Mouse (Mus musculus) CD4-positive, CD25-positive, alpha-beta regulatory T cell, adult 9 weeks (primary cell): Measurements from ENCODE around the gene Olfr1489. TPM values are rescaled to one million over a fixed set of nuclear protein-coding genes. Genes with fewer than 3 reads are reported as not detected.

Experiments used
- polyA plus RNA-seq: library from polyadenylated mRNA; unstranded; fragments of 100-300 nt; shearing (Covaris generic); gene quantifications from one replicate; pipeline ENCODE4 v1.2.1, GENCODE M21; 2017

Gene Olfr1489
- polyA plus RNA-seq: not detected

GRCm38 (mm10) chr19:13631321-13631720, at the start of gene Olfr1489:
Gene Olfr1489 (plus strand): TSS chr19:13631621.

GRCm38 (mm10) chr19:13583211-13583610, 48.2 kb upstream of the Olfr1489 start, which contains the start of gene Olfr1484:
Gene Olfr1484 (plus strand): TSS chr19:13583511.

DNA sequence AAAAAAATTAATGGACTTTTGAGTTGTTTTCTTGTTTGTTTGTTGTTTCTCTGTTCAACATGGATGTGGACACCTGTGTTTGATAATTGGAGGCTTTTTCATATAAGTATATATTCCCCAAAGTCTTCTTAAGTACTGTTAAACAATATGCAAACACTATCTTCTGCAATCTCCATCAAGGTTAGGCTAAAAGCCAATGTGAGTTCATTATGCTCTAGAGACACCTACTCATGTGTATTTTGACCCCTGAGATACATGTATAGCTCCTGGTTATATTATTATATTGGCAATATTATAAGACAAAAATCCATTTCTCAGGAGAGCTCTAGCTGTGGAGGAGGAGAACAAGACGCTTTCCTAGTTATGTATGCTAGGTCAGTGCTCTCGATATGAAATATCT, 14.3 kb upstream of the Olfr1489 start, which contains the start of gene Olfr1487:
Gene Olfr1487, plus strand, starts transcription at position 301 of the 400 bp plus-strand sequence.

GRCm38 (mm10) chr19:13650791-13651190, 19.4 kb downstream of the Olfr1489 start, which contains the start of gene Olfr1490:
Gene Olfr1490 (plus strand): TSS chr19:13651091.

Other genes with a start within 250 kb of the Olfr1489 start
- not detected for gene Olfr1469, start 223.8 kb upstream of the Olfr1489 start, polyA plus RNA-seq
- 0.11 TPM for gene Olfr1471, start 188.2 kb upstream of the Olfr1489 start, polyA plus RNA-seq
- gene Olfr1472, start 175.5 kb upstream of the Olfr1489 start, polyA plus RNA-seq: not detected
- gene Olfr1474, start 162.1 kb upstream of the Olfr1489 start, polyA plus RNA-seq: not detected
- not detected for gene Olfr1475, start 151.4 kb upstream of the Olfr1489 start, polyA plus RNA-seq
- not detected for gene Olfr1477, start 131.1 kb upstream of the Olfr1489 start, polyA plus RNA-seq
- not detected for gene Olfr1480, start 103.7 kb upstream of the Olfr1489 start, polyA plus RNA-seq
- gene Olfr1484, start 48.1 kb upstream of the Olfr1489 start, polyA plus RNA-seq: not detected
- gene Olfr1487, start 14.2 kb upstream of the Olfr1489 start, polyA plus RNA-seq: not detected
- gene Olfr1490, start 19.5 kb downstream of the Olfr1489 start, polyA plus RNA-seq: not detected
- gene Olfr1491, start 65.6 kb downstream of the Olfr1489 start, polyA plus RNA-seq: not detected
- gene Olfr1493-ps1, start 91.7 kb downstream of the Olfr1489 start, polyA plus RNA-seq: not detected
- not detected for gene Olfr1494, start 108.1 kb downstream of the Olfr1489 start, polyA plus RNA-seq
- gene Olfr1495, start 133.0 kb downstream of the Olfr1489 start, polyA plus RNA-seq: not detected
- not detected for gene Olfr1496, start 146.3 kb downstream of the Olfr1489 start, polyA plus RNA-seq
- not detected for gene Olfr1497, start 166.6 kb downstream of the Olfr1489 start, polyA plus RNA-seq
- gene Olfr1499, start 187.8 kb downstream of the Olfr1489 start, polyA plus RNA-seq: not detected
- gene Olfr1500, start 198.9 kb downstream of the Olfr1489 start, polyA plus RNA-seq: not detected
- gene Olfr1501, start 219.1 kb downstream of the Olfr1489 start, polyA plus RNA-seq: not detected
- gene Olfr1502, start 230.2 kb downstream of the Olfr1489 start, polyA plus RNA-seq: not detected